Mouse (Mus musculus) CD4-positive, CD25-positive, alpha-beta regulatory T cell, adult 4 months (primary cell): ENCODE measurements at regions not wholly inside any gene's neighbourhood (a gene's known extent, or its start where the extent isn't known, plus 50 kb on each side); places are given as distances from the start of the nearest gene placed in this dataset.

Experiments used
- ATAC-seq: one replicate; pipeline ENCODE4 v1.8.0; 2017

- ATAC-seq, result no peak
These were observed 191.1 kb upstream of the Dio3 start for GRCm38 (mm10) chr12:110087812-110088211.

GRCm38 (mm10) chr12:110102186-110102585 lies 176.7 kb upstream of the Dio3 start:
- no peak for ATAC-seq

- no peak for ATAC-seq
These were observed 166.7 kb upstream of the Dio3 start for GRCm38 (mm10) chr12:110112051-110112722.

DNA sequence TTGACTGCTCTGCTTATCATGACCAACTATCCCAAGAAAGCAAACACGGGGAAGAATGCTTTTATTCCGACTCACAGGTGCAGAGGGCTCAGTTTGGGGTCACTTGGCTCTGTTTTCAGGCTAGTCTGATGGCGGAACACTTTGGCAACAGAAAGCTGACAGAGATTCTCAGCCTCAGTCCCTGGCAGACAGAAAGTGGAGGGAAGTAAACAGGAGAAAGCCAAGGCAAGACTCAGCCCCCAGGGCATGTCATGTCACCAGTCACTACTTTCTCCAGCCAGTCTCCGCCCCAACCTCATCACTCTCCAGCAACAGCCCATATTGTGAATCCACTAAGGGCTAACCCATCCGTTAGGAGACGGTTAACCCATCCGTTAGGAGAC lies 166.2 kb upstream of the Dio3 start:
- ATAC-seq, result no peak

- no peak for ATAC-seq
These were observed 158.7 kb upstream of the Dio3 start for GRCm38 (mm10) chr12:110120141-110120540.

- ATAC-seq, result no peak
These were observed 155.9 kb upstream of the Dio3 start for GRCm38 (mm10) chr12:110122976-110123375.

DNA sequence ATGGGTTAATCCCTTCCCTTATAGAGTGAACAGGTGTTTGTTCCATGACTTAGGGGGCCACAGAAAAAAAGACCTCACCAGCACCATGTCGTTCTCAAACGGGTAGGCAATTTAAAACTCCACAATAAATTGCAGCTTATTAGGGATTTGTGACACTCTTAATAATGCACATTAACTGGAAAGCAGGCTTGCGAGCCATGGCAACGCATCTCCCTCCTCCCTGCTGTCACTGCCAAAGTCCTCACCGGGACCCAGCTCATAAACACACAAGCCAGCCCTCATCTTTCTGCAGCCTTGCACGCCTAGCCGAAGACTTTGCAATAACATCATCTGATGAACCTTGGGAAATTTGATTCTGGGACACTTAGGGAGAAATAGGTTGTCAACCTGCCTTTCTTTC lies 152.3 kb upstream of the Dio3 start:
- no peak for ATAC-seq

DNA sequence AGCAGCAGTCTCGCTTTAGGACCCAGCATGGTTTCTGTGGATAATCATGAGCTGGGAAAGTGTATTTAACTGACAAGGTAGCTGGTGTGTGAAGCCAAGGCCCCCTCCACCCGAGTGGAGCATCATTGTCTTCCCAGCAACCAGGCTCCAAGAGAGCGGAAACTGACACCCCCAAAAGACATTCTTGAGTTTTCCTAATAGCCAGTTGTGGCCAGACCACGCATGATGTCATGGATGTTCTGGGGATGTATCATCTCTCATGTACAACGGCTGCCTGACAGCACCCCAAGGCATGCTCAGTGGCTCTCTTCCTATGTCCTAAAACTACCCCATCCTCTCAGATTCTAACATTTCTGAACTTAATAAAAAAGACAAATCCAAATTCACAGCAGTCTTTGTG lies 133.5 kb upstream of the Dio3 start:
- no peak for ATAC-seq

GRCm38 (mm10) chr12:110154225-110154962 lies 124.5 kb upstream of the Dio3 start:
- no peak for ATAC-seq

DNA sequence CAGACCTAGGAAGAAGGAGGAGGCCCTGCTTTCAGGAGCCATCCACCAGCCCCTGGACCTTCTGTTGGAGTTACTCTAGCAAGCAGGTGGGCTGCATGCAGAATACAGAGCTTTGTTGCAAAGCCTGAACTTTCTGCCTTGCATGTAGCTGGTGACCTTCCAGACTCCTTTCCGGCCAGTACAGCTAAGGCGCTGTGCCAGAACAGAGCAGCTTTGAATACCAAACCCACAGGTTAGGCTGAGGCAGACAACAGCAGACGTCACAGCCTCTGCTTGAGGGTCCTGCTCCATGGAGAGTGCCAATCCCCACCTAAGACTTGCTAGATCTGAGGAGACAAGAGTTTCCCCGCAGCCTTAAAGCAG lies 123.9 kb upstream of the Dio3 start:
- ATAC-seq, result no peak

DNA sequence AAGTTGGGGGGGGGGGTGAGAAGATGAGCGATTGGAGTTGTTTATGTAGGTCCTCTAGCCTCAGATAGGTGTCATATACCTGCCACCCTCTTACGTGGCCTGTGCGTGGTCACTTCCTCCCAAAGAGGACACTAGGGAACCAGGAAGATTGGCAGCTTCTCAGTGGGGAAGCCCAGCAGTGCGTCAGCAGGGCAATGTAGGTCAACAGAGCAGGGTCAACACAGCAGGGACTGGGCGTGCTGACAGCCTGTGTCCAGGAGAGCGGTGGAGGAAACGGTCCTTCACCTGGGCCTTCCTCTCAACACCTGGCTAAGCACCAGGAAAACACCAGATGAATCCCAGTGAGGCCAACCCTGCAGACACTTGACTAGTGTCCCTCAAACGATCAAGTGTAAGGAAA lies 122.4 kb upstream of the Dio3 start:
- no peak for ATAC-seq

DNA sequence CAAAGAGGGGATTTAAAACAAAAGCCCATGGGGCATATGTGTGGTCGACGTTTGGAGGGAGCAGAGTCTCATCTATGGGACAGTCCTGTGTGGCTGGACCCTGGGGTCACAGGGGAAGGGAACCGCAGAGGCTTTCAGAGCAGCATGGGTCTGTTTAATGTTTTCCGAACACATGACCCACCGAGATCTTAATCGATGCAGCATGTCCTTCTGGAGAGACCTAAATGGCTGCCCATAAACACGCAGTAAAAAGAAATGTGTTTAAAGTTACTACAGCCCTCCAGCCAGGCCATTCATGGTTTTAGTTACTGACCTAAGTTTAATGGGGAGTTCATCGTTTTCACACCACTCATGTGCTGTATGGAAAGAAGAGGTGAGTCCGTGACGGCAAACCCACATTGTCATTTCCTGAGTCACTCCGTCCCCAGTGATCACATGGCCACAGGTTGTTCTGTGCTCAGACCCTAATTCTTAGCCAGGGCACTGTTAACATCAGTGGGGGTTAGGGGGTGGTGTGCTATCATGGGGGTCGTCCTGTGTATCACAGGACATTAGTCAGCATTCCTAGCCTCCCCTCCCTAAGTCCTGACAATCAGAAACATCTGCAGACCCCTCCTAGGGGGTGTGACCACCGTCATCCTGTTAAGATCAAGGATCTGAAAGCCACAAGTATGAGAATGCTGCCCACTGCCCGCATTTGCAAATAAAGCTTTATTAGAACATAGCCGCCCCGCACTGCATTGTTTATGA lies 120.7 kb upstream of the Dio3 start:
- ATAC-seq, result no peak

DNA sequence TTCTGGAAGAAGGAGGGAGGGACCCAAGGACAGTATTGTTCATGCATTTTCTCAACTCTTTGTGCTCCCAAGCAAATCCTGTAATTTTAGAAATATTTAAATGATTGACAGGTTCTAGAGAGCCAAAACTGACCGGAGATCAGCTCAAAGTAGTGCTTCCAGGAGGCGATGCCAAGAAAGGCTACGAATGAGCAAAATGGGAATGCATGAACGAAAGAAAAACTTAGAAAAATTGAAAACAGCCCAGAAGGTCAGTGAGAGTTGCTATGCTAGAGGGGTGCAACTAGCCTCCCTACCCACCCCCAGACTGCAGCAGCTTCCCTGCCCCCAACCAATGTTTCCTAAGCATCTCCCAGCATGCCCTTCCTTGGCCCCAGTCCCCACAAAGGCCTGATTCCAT lies 117.6 kb upstream of the Dio3 start:
- no peak for ATAC-seq

GRCm38 (mm10) chr12:110165462-110165861 lies 113.4 kb upstream of the Dio3 start:
- ATAC-seq, result no peak

DNA sequence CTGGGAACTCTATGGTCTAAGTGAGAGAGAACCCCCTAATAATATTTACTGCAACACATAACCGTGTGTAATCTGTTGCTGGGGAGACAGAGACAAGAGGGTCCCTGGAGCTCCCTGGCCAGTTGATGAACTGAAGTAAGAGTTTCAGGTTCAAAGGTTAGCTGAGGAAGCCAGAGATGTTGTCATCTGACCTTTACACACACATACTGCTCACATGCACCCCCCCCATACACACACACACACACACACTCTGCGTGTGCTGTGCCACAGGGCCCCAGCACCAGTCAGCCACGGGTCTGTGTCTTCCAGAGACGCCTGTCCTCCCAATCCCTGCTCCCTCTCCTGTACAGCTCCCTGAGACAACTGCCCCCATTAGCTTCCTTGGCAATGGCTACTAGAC lies 110.5 kb upstream of the Dio3 start:
- ATAC-seq, result no peak

DNA sequence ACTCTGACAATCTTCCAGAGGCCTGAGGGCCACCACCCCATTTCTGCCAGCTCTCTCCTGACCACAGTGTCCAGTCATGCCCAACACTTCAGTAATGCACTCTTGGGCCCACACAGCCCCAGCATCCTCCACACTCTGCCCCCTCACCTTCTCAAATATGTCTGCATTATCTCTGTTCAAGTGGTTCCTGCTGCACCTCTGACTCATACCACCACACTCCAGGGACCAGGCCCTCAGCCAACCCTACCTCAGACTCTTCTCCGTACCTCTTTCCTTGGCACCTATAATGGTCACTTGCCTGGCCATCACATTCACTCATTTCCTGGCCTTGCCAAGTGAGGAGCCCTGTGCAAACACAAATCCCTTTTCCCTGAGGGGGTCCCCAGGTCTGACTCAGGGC lies 109.6 kb upstream of the Dio3 start:
- no peak for ATAC-seq

DNA sequence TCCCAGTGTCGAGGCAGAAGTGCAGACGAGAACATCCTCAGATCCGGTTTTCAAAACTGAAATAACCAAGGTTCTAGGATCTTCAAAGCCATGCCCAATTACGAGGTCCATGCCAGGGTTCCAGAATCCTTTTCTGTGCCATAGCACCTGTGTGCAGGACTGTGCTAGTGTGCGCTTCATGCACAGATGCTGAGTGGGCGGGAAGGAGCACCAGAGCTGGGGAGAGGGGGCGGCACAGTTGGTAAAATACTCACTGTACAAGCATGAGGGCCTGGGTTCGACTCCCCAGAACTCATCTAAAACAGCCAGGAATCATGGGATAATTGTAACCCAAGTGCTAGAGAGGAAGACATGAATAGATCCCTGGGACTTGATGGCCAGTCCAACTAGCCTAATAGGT lies 108.4 kb upstream of the Dio3 start:
- ATAC-seq, result no peak

DNA sequence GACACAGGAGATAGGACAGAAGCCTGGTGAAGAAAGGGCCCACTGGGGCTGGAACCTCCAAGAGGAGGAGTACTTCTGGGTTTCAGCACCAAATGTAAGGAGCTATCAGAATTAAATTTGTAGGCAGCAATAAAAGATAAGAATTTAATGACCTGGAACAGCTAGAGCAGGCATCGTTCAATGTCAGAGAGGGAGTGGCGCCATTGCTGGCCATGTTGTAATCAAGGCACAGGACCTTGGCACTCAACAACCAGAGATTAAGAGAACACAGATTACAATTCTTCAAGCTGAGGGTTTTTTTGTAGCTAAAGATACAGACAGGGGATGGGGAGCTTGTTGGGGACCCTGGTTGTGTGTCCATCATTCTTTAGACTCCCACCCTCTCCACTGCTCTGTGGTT lies 101.0 kb upstream of the Dio3 start:
- ATAC-seq, result no peak

- no peak for ATAC-seq
These were observed 95.4 kb upstream of the Dio3 start for GRCm38 (mm10) chr12:110183473-110183872.

DNA sequence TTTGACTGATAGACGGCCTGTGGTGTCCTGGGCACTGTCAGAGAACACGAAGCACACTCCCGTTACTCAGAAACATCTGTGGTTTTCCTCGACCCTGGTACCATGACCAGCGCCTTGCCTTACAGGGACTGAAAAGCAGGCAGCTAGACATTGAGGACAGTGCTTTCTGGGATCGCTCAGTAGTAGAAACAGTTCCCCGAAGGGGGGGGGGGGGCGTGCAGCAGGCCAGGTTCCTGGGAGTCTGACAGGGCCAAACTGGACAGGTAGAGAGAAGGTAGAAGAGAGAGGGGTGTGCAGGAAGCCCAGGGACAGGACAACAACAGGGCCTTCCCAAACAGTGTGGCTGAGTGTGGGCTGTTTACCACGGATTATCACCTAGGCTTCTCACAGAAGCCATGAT lies 93.5 kb upstream of the Dio3 start:
- no peak for ATAC-seq

- no peak for ATAC-seq
These were observed 92.5 kb upstream of the Dio3 start for GRCm38 (mm10) chr12:110186381-110186780.

DNA sequence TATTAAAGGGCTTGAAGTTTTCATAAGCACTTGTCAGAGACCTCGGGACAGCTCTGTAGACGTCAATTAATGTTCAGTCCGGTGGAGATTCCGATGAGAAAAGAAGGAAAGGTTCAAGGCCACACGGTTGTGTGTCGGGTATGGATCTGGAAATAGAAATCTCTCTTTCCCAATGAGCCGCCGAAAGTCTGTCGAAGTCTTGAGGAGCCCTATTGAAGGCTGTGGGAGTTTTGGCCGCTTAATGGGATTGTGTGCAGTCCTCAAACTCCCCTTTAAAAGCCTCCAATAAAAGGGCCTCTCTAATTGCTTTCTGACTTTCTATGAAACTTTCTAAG lies 92.0 kb upstream of the Dio3 start:
- ATAC-seq, result no peak

- no peak for ATAC-seq
These were observed 91.4 kb upstream of the Dio3 start for GRCm38 (mm10) chr12:110187246-110188135.
